Mouse (Mus musculus): ENCODE results near the gene Dok5. TPM values are rescaled to one million over a fixed set of nuclear protein-coding genes. Genes with fewer than 3 reads are reported as not detected.

The Dok5 gene
- polyA plus RNA-seq, 1 experiment from 2014 or later, result 0.78 TPM

DNA sequence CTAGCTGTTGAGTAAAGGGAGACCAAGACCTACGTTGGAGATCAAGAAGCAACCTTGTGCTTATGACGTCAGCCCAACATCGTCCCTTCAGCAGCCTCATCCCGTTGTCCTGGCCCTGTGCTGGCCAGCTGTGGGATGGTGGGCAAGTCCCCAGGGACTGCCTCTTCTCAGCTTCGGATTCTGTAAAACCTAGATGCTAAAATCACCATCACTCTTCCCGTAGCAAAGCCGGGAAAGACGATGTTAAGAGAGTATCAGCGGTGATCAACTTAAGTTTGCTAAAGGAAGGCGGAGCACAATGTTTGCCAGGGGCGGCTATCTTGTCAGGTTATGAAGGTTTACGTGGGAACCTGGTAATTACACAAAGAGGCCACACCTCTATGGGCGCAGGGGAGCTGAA, 826 bp upstream of the Dok5 start:
- 50% methylated on average over 13 of the region's 13 CpGs for WGBS
- DNase-seq (ENCODE audit: low spot score), result no peak
- no peak overlapping the region for H3K9ac ChIP-seq (ENCODE audit: low read length)
- no peak overlapping the region for H3K4me2 ChIP-seq (replicated peaks; ENCODE audit: low read depth)
- no peaks in the 10 kb centered on the region for H3K4me1 ChIP-seq (replicated peaks; ENCODE audit: control insufficient read depth, insufficient read depth)
- no peaks in the 10 kb centered on the region for H3K9me3 ChIP-seq (ENCODE audit: control insufficient read depth, low read length)
- H3K4me3 ChIP-seq (ENCODE audit: low read depth, low read length), result no peak overlapping the region; the same call in 1 of the 2 replicates
- no peaks in the 10 kb centered on the region for H3K36me3 ChIP-seq (ENCODE audit: control insufficient read depth, insufficient read depth, low read length)
- TF ChIP-seq CTCF (IDR thresholded peaks at IDR 0.05; ENCODE audit: low read depth), result no peak
- TF ChIP-seq EP300 (optimal IDR thresholded peaks at IDR 0.05), result no peak
- no peaks in the 10 kb centered on the region for H3K27me3 ChIP-seq (ENCODE audit: control insufficient read depth, insufficient read depth, low read length)
- no peak for ATAC-seq (ENCODE audit: low FRiP score, low TSS enrichment)
- H3K27ac ChIP-seq (replicated peaks), result no peak overlapping the region

DNA sequence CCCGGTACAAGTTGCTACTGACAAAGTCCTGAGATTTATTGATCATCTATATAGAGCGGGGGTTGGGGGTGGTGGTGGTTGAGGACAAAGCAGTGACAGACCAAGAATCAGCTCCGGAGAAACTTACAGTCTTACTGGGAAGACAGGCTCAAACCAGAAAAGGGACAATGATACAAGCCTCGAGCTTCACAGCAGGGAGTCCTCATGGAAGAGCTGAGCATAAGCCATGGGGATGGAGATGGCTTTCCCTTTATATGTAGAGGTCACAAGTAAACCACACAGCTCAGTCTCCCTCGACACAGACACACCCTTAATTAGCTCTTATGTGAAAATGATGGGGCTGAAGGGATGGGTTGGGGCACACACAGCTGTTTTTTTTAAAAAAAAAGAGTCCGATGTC, 402 bp upstream of the Dok5 start:
- no peak for ATAC-seq (ENCODE audit: low FRiP score, low TSS enrichment)
- no peaks in the 10 kb centered on the region for H3K36me3 ChIP-seq (ENCODE audit: control insufficient read depth, insufficient read depth, low read length)
- H3K9ac ChIP-seq (ENCODE audit: low read length), result peak overlapping the region; percentile 8; the same call in 1 of the 2 replicates
- no peak for DNase-seq (ENCODE audit: low spot score)
- no peaks in the 10 kb centered on the region for H3K4me1 ChIP-seq (replicated peaks; ENCODE audit: control insufficient read depth, insufficient read depth)
- H3K4me2 ChIP-seq (replicated peaks; ENCODE audit: low read depth), result peak overlapping the region; percentile 71
- no peaks in the 10 kb centered on the region for H3K9me3 ChIP-seq (ENCODE audit: control insufficient read depth, low read length)
- TF ChIP-seq EP300 (optimal IDR thresholded peaks at IDR 0.05) (no peak), CTCF (IDR thresholded peaks at IDR 0.05; ENCODE audit: low read depth) (no peak)
- H3K27me3 ChIP-seq (ENCODE audit: control insufficient read depth, insufficient read depth, low read length), result no peaks in the 10 kb centered on the region
- no peak overlapping the region for H3K27ac ChIP-seq (replicated peaks)
- H3K4me3 ChIP-seq (ENCODE audit: low read depth, low read length), result peak overlapping the region; percentile 50
- WGBS, result 12% methylated on average over 6 of the region's 6 CpGs

DNA sequence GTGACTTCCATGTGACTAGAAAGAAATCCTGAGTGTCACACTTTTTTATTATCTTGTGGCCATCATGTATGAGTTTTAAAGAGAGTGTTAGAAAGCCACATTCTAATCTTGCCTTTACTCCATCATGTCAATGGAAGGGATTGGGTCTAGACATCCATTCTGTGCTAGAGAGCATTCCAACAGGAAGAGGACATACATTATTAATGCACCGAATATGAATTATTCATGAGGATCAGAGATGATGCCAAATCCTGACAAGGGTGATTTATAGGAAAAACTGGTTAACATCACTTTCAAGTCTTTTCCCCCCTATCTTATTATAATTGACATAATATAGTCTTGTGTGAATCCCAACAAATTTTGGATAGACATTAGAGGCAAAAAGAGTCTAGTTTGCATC, 2.1 kb downstream of the Dok5 start:
- no peaks in the 10 kb centered on the region for H3K27me3 ChIP-seq (ENCODE audit: control insufficient read depth, insufficient read depth, low read length)
- H3K9ac ChIP-seq (ENCODE audit: low read length), result no peak overlapping the region
- DNase-seq (ENCODE audit: low spot score) (no peak), ATAC-seq (ENCODE audit: low FRiP score, low TSS enrichment) (no peak)
- no peak overlapping the region for H3K4me2 ChIP-seq (replicated peaks; ENCODE audit: low read depth)
- TF ChIP-seq CTCF (IDR thresholded peaks at IDR 0.05; ENCODE audit: low read depth) (no peak), EP300 (optimal IDR thresholded peaks at IDR 0.05) (no peak)
- H3K27ac ChIP-seq (replicated peaks), result no peak overlapping the region
- no peak overlapping the region for H3K4me3 ChIP-seq (ENCODE audit: low read depth, low read length)
- H3K4me1 ChIP-seq (replicated peaks; ENCODE audit: control insufficient read depth, insufficient read depth), result no peaks in the 10 kb centered on the region
- no peaks in the 10 kb centered on the region for H3K9me3 ChIP-seq (ENCODE audit: control insufficient read depth, low read length)
- no peaks in the 10 kb centered on the region for H3K36me3 ChIP-seq (ENCODE audit: control insufficient read depth, insufficient read depth, low read length)
- WGBS, result 92% methylated on average over 1 of the region's 1 CpGs

DNA sequence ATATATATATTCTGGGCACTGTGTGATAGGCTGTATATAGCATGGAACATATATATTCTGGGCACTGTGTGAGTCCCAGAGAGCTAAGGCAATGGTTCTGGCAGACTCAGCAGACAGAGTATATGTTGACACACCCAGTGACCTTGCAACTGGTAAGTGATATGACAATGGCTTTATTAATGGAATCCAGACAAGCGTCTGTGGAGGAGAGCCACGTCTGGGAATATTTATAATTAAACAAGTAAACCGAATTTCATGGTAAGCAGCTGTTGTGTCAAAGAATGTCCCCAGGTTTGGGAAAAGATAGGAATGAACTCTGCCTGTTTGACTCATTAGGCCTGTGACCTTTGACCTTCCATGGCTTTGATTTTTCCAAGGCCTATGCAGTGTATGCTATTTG, 2.8 kb downstream of the Dok5 start:
- no peak overlapping the region for H3K27ac ChIP-seq (replicated peaks)
- TF ChIP-seq EP300 (optimal IDR thresholded peaks at IDR 0.05) (no peak), CTCF (IDR thresholded peaks at IDR 0.05; ENCODE audit: low read depth) (no peak)
- H3K9me3 ChIP-seq (ENCODE audit: control insufficient read depth, low read length), result no peaks in the 10 kb centered on the region
- H3K4me2 ChIP-seq (replicated peaks; ENCODE audit: low read depth), result no peak overlapping the region
- H3K36me3 ChIP-seq (ENCODE audit: control insufficient read depth, insufficient read depth, low read length), result no peaks in the 10 kb centered on the region
- no peaks in the 10 kb centered on the region for H3K4me1 ChIP-seq (replicated peaks; ENCODE audit: control insufficient read depth, insufficient read depth)
- H3K4me3 ChIP-seq (ENCODE audit: low read depth, low read length), result no peak overlapping the region
- no peak for ATAC-seq (ENCODE audit: low FRiP score, low TSS enrichment)
- H3K27me3 ChIP-seq (ENCODE audit: control insufficient read depth, insufficient read depth, low read length), result no peaks in the 10 kb centered on the region
- WGBS, result 55% methylated on average over 3 of the region's 3 CpGs
- no peak for DNase-seq (ENCODE audit: low spot score)
- no peak overlapping the region for H3K9ac ChIP-seq (ENCODE audit: low read length)

DNA sequence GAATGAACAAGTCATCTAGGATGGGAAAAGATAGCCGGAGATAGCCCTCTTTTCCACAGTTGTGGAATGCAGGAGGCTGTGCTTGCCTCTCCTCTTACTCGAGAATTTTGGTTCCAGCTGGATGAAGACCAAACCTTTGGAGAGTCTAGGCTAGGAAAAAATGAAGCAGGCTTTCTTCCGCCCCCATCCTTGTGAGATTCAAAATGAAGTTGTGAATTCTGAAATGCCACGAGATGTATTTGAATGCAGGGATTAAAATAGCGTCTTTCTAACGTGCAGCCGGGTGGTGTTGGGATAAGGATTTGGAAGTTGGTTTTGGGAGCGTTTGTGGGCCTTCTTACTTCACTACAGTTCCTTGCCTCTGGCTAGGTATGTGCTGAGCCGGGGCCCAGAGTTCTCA, 6.8 kb downstream of the Dok5 start:
- Histone ChIP-seq H3K9me3 (ENCODE audit: control insufficient read depth, low read length) (no peaks in the 10 kb centered on the region), H3K4me2 (replicated peaks; ENCODE audit: low read depth) (no peak overlapping the region), H3K36me3 (ENCODE audit: control insufficient read depth, insufficient read depth, low read length) (no peaks in the 10 kb centered on the region), H3K27me3 (ENCODE audit: control insufficient read depth, insufficient read depth, low read length) (no peaks in the 10 kb centered on the region), H3K27ac (replicated peaks) (no peak overlapping the region), H3K4me3 (ENCODE audit: low read depth, low read length) (no peak overlapping the region), H3K9ac (ENCODE audit: low read length) (no peak overlapping the region), H3K4me1 (replicated peaks; ENCODE audit: control insufficient read depth, insufficient read depth) (no peaks in the 10 kb centered on the region)
- TF ChIP-seq CTCF (IDR thresholded peaks at IDR 0.05; ENCODE audit: low read depth) (no peak), EP300 (optimal IDR thresholded peaks at IDR 0.05) (no peak)
- ATAC-seq (ENCODE audit: low FRiP score, low TSS enrichment) (no peak), DNase-seq (ENCODE audit: low spot score) (no peak)
- 77% methylated on average over 9 of the region's 9 CpGs for WGBS

DNA sequence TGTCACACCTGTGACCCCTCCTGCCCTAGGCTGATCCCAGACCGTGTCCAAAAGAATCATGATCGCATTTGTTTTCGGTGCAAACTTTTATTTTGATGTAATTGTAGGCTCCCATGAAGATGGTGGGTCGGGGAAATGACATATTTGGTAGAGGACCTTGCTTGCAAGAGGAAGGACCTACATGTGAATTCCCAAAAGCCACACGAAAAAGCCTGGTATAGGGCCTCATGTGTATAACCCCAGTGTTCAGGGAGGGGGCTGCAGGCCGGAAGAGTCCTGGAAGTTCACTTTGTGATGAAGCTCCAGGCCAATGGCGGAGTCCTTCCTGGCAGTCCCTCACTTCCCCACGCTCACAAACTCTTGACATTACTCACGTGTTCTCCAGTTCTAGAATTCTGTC, 7.3 kb downstream of the Dok5 start:
- no peaks in the 10 kb centered on the region for H3K4me1 ChIP-seq (replicated peaks; ENCODE audit: control insufficient read depth, insufficient read depth)
- no peak for DNase-seq (ENCODE audit: low spot score)

More for the DNA sequence above, 7.3 kb downstream of the Dok5 start:
- TF ChIP-seq EP300 (optimal IDR thresholded peaks at IDR 0.05), result no peak
- TF ChIP-seq CTCF (IDR thresholded peaks at IDR 0.05; ENCODE audit: low read depth), result no peak
- 86% methylated on average over 9 of the region's 9 CpGs for WGBS
- H3K4me3 ChIP-seq (ENCODE audit: low read depth, low read length), result no peak overlapping the region
- no peak overlapping the region for H3K4me2 ChIP-seq (replicated peaks; ENCODE audit: low read depth)
- H3K27ac ChIP-seq (replicated peaks), result no peak overlapping the region
- H3K9me3 ChIP-seq (ENCODE audit: control insufficient read depth, low read length), result no peaks in the 10 kb centered on the region
- no peaks in the 10 kb centered on the region for H3K36me3 ChIP-seq (ENCODE audit: control insufficient read depth, insufficient read depth, low read length)
- no peaks in the 10 kb centered on the region for H3K27me3 ChIP-seq (ENCODE audit: control insufficient read depth, insufficient read depth, low read length)
- no peak overlapping the region for H3K9ac ChIP-seq (ENCODE audit: low read length)
- ATAC-seq (ENCODE audit: low FRiP score, low TSS enrichment), result no peak
